24 mouse cellular contexts compared by ENCODE assay signal in the genomic region with DNA sequence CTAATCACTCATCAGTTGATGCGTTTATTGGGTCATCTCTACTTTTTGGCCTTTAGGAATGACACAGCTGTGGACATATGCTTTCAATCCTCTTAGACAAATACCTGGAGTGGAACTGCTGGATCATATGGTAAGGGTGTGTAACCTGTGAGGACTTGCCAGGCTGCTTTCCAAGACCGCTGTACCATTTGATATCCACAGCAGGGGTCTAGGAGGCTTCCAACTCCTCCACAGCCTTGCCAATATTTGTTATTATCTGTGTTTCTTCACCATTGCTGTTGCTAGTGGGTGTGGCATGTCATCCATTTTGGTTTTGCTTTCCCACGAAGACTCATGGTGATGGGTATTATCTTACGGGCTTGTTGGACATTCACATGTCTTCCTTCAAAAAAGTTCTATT. TPM values are rescaled to one million over a fixed set of nuclear protein-coding genes. Genes with fewer than 3 reads are reported as not detected.
A peak's percentile ranks its signal among the peaks of the same experiment; 100 is the strongest.
DNase-seq lines count a peak whose midpoint lies in the region; ATAC-seq and TF ChIP-seq lines count a peak whose summit lies in the region.
"Had no signal": no experiment of that assay in that cellular context is flagged by ENCODE, and none has a peak within 500 bp of the region (broad histone marks: within the 10 kb centered on the region; RNA-seq: fewer than 3 reads in every experiment).

No protein-coding gene starts in this region.

- no peak overlapping the region for H3K4me3 ChIP-seq in heart, embryonic 16.5 days (ENCODE audit: low read length)
- no peak overlapping the region for H3K4me3 ChIP-seq in heart, adult 2 months
- H3K4me3 ChIP-seq in midbrain, embryonic 11.5 days (ENCODE audit: low read depth, low read length) = no peak overlapping the region
- no peak overlapping the region for H3K4me3 ChIP-seq in midbrain, embryonic 14.5 days (replicated peaks; ENCODE audit: low read depth, low read length)
- H3K4me3 ChIP-seq: embryonic facial prominence, embryonic 13.5 days; forebrain, embryonic 10.5 days; forebrain, embryonic 13.5 days; hindbrain, embryonic 10.5 days; hindbrain, embryonic 13.5 days; intestine, embryonic 15.5 days had no signal

- DNase-seq in cerebellum, postnatal 10 days = peak; percentile 65 to 68
- DNase-seq in heart, adult 2 months = no peak
- peak; percentile 60 for DNase-seq in midbrain, embryonic 11.5 days (ENCODE audit: low spot score, missing footprints)
- no peak for DNase-seq in midbrain, embryonic 14.5 days
- DNase-seq: adrenal gland, postnatal 10 days; adrenal gland, postnatal 36 days; cerebellum, adult 11-12 months; cerebellum, adult 8-10 months; gastrocnemius, postnatal 10 days; gastrocnemius, postnatal 36 days; heart, postnatal 10 days; heart, postnatal 36 days had no signal

- 0 out of 2 replicates have a peak, but pooled peaks cover 7% of the 10 kb centered on the region for H3K4me1 ChIP-seq in heart, embryonic 16.5 days (ENCODE audit: control insufficient read depth, insufficient read depth, low read length)
- H3K4me1 ChIP-seq in heart, adult 2 months (ENCODE audit: control insufficient read depth, insufficient read depth, low read length) = peaks cover 2% of the 10 kb centered on the region; the same call in 1 of the 2 replicates
- no peaks in the 10 kb centered on the region for H3K4me1 ChIP-seq in midbrain, embryonic 11.5 days (ENCODE audit: control insufficient read depth, insufficient read depth, low read length)
- H3K4me1 ChIP-seq in midbrain, embryonic 14.5 days (ENCODE audit: control insufficient read depth, insufficient read depth, low read length) = no peaks in the 10 kb centered on the region
- H3K4me1 ChIP-seq: forebrain, embryonic 13.5 days; hindbrain, embryonic 13.5 days had no signal

- no peaks in the 10 kb centered on the region for H3K36me3 ChIP-seq in heart, embryonic 16.5 days (ENCODE audit: control insufficient read depth, insufficient read depth)
- no peaks in the 10 kb centered on the region for H3K36me3 ChIP-seq in heart, adult 2 months (ENCODE audit: control insufficient read depth, insufficient read depth, low read length)
- H3K36me3 ChIP-seq in midbrain, embryonic 11.5 days (ENCODE audit: control insufficient read depth, insufficient read depth, low read length) = no peaks in the 10 kb centered on the region
- H3K36me3 ChIP-seq in midbrain, embryonic 14.5 days (ENCODE audit: control insufficient read depth, insufficient read depth, low read length) = no peaks in the 10 kb centered on the region
- H3K36me3 ChIP-seq: embryonic facial prominence, embryonic 13.5 days; forebrain, embryonic 10.5 days; hindbrain, embryonic 10.5 days; hindbrain, embryonic 13.5 days; intestine, embryonic 15.5 days had no signal

- intact Hi-C loops in heart, adult 2 months (cut with DNase I) = no loop called here

- no peak for TF ChIP-seq POLR2A in heart, adult 2 months (IDR thresholded peaks at IDR 0.05; ENCODE audit: insufficient read depth, low read depth, low read length)

- H3K27ac ChIP-seq in heart, embryonic 16.5 days (ENCODE audit: low read length) = no peak overlapping the region
- no peak overlapping the region for H3K27ac ChIP-seq in heart, adult 2 months
- no peak overlapping the region for H3K27ac ChIP-seq in midbrain, embryonic 11.5 days (ENCODE audit: low read depth, low read length)
- no peak overlapping the region for H3K27ac ChIP-seq in midbrain, embryonic 14.5 days (replicated peaks; ENCODE audit: low read depth, low read length)
- H3K27ac ChIP-seq: embryonic facial prominence, embryonic 13.5 days; forebrain, embryonic 10.5 days; forebrain, embryonic 13.5 days; hindbrain, embryonic 10.5 days; hindbrain, embryonic 13.5 days; intestine, embryonic 15.5 days had no signal

- H3K9ac ChIP-seq in heart, embryonic 16.5 days (ENCODE audit: low read length) = no peak overlapping the region
- no peak overlapping the region for H3K9ac ChIP-seq in heart, adult 2 months (ENCODE audit: low read depth, low read length)
- no peak overlapping the region for H3K9ac ChIP-seq in midbrain, embryonic 11.5 days (ENCODE audit: low read length)
- no peak overlapping the region for H3K9ac ChIP-seq in midbrain, embryonic 14.5 days (replicated peaks; ENCODE audit: low read length)
- H3K9ac ChIP-seq: embryonic facial prominence, embryonic 13.5 days; forebrain, embryonic 13.5 days; hindbrain, embryonic 13.5 days; intestine, embryonic 15.5 days had no signal

- H3K27me3 ChIP-seq in heart, embryonic 16.5 days (ENCODE audit: control insufficient read depth, insufficient read depth, low read length) = no peaks in the 10 kb centered on the region
- no peaks in the 10 kb centered on the region for H3K27me3 ChIP-seq in heart, adult 2 months (ENCODE audit: control insufficient read depth, insufficient read depth, low read length)
- no peaks in the 10 kb centered on the region for H3K27me3 ChIP-seq in midbrain, embryonic 11.5 days (ENCODE audit: control insufficient read depth, insufficient read depth, low read length)
- no peaks in the 10 kb centered on the region for H3K27me3 ChIP-seq in midbrain, embryonic 14.5 days (ENCODE audit: control insufficient read depth, insufficient read depth, low read length)
- H3K27me3 ChIP-seq: embryonic facial prominence, embryonic 13.5 days; forebrain, embryonic 13.5 days; hindbrain, embryonic 13.5 days; intestine, embryonic 15.5 days; Patski had no signal

- H3K79me2 ChIP-seq in heart, adult 2 months (replicated peaks; ENCODE audit: control insufficient read depth, insufficient read depth, low read length) = no peaks in the 10 kb centered on the region

- no peak for TF ChIP-seq EP300 in heart, adult 2 months (IDR thresholded peaks at IDR 0.05; ENCODE audit: insufficient read depth, low read depth, low read length)

- WGBS in heart, embryonic 16.5 days = 87% methylated on average over 4 of the region's 4 CpGs
- WGBS in heart, adult 2 months = 78% methylated on average over 4 of the region's 4 CpGs
- 89% methylated on average over 4 of the region's 4 CpGs for WGBS in midbrain, embryonic 11.5 days
- WGBS in midbrain, embryonic 14.5 days = 96% methylated on average over 4 of the region's 4 CpGs

- H3K9me3 ChIP-seq in heart, embryonic 16.5 days (replicated peaks; ENCODE audit: control insufficient read depth, low read length) = no peaks in the 10 kb centered on the region; the same call in 1 of the 2 replicates
- H3K9me3 ChIP-seq in midbrain, embryonic 11.5 days (ENCODE audit: control insufficient read depth, low read length) = no peaks in the 10 kb centered on the region
- no peaks in the 10 kb centered on the region for H3K9me3 ChIP-seq in midbrain, embryonic 14.5 days (ENCODE audit: control insufficient read depth, low read length)
- H3K9me3 ChIP-seq: embryonic facial prominence, embryonic 13.5 days; forebrain, embryonic 13.5 days; hindbrain, embryonic 13.5 days; intestine, embryonic 15.5 days had no signal

- no peak for TF ChIP-seq CTCF in heart, adult 2 months (IDR thresholded peaks at IDR 0.05)

- no peak overlapping the region for H3K4me2 ChIP-seq in heart, embryonic 16.5 days (ENCODE audit: low read depth, low read length)
- no peak overlapping the region for H3K4me2 ChIP-seq in midbrain, embryonic 11.5 days
- no peak overlapping the region for H3K4me2 ChIP-seq in midbrain, embryonic 14.5 days (ENCODE audit: low read length)
- H3K4me2 ChIP-seq: embryonic facial prominence, embryonic 13.5 days; forebrain, embryonic 13.5 days; heart, embryonic 11.5 days; hindbrain, embryonic 13.5 days; intestine, embryonic 15.5 days had no signal

- no peak for ATAC-seq in cerebellum, adult (ENCODE audit: insufficient number of reproducible peaks, low FRiP score, low TSS enrichment)
- 0 out of 2 replicates have a peak, but pooled peaks have one; percentile 18 for ATAC-seq in heart, embryonic 16.5 days (replicated peaks; ENCODE audit: extremely low read depth, insufficient read depth, low FRiP score)
- ATAC-seq in midbrain, embryonic 11.5 days (ENCODE audit: low FRiP score) = no peak
- no peak for ATAC-seq in midbrain, embryonic 14.5 days (ENCODE audit: low FRiP score, low TSS enrichment)
- ATAC-seq: forebrain, embryonic 13.5 days; forebrain, embryonic 16.5 days; hindbrain, embryonic 16.5 days; intestine, embryonic 15.5 days; Patski had no signal

RNA-seq across cellular contexts. Expression of a gene that starts 57.8 kb away (rescaled TPM):
- 8.5 and 8.6 TPM in 2 replicates for polyA plus RNA-seq in heart, embryonic 16.5 days (2015; fragmentation: Nextera tagmentation; extraction: Ambion mirVana)
- 10 to 100 TPM in 1 of 2 experiments, 1 to 10 TPM in 1; 9.3 to 11.5 TPM for total RNA-seq in heart, adult 2 months (2021)
- polyA plus RNA-seq in heart, adult 2 months (2012; rRNA removed) = 5.8 and 8.6 TPM in 2 replicates
- 2.3 and 2.8 TPM in 2 replicates for polyA plus RNA-seq in midbrain, embryonic 11.5 days (2014; fragmentation: Nextera tagmentation; extraction: Ambion mirVana)
- 15.7 and 23.8 TPM in 2 replicates for polyA plus RNA-seq in midbrain, embryonic 14.5 days (2014; fragmentation: Nextera tagmentation; extraction: Ambion mirVana)

Comparison
In these comparisons a context has a peak if more than half of its experiments do, and no peak if none do; other contexts are left out.
1. DNase-seq: peak in cerebellum, postnatal 10 days (2 of 2) and midbrain, embryonic 11.5 days (single experiment); none in heart, adult 2 months (0 of 2) and midbrain, embryonic 14.5 days (single experiment).